Mouse (Mus musculus) cerebellum, adult (tissue): ENCODE data around the gene Mark2.

Experiments
- ATAC-seq: cut with Nextera tagmentation; 2 replicates; pipeline ENCODE4 v1.9.2; 2017; ENCODE audit warnings: mild to moderate bottlenecking, moderate library complexity, mixed read lengths; ENCODE audit not compliant: insufficient number of reproducible peaks, low FRiP score, low TSS enrichment

Mark2 gene

DNA sequence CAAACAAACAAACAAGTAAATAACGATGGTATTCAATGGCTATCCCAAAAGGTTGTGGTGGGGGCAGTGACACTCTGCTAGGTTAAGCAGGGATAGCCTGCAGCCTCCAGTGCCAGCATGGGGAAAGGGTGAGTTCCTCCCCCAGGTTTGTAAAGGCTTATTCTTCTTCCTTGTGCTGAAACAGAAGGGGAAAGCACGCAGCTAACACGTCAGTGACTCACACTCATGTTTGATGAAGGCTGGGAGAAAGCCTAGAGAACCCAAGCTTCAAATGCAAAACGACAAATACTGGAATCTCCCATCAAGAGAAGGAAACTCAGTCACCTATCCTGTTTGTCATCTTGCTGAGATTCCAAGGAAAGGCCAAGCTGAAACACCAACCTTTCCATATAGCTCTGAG is 6.0 kb downstream of the Mark2 start:
- ATAC-seq = no peak

DNA sequence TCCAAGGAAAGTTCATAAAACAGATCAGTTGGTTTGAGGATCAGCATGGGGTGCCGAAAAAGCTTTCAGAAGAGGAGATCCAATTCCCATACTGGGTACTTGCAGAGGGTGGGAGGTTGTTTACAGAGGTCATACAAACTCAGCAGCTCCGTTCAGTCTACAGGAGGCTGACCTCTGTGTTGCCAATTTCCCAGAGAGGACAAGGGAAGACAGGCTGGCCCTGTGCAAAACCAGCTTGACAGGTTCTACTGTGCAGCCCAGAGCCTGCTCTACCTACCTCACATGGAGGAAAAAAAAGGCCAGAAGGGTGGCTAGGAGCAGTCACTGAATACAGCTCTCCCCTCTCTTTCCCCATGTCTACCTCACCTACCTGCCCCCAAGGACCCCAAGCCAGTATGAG is 7.6 kb downstream of the Mark2 start:
- no peak for ATAC-seq

DNA sequence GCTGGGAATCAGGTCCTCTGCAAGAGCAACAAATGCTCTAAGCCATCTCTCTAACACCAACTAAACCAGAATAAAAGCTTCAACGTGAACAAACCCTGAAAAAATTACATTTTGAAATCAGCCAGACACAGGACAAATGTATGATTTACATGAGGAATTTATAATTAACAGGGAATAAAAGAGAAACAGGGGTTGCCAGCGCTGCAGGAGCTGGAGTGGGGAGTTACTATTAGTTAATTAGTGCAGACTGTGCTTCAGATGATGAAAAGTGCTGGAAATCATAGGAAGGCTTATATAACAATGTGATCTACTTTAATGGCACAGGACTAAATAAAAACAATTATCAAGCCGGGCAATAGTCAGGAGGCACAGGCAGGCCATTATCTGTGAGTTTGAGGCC is 20.3 kb downstream of the Mark2 start:
- no peak for ATAC-seq

DNA sequence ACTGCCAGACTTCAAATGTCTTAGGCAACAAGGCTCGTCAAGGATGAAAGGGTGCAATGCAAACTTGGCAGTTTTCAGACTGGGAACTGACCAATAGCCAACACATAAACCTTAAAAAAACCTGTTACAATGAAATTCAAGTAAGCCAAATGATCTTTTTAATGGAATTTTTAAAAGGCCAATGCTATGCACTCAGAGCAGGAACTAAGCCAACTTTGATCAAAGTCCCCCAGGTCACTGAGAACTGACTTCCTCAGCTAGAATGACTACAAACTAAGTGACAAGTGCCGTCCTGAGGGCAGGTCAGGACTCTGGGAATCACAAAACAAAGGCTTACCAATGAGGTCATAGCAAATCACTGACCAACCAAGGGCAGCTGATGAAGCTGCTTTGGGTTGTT is 21.5 kb downstream of the Mark2 start:
- no peak for ATAC-seq

DNA sequence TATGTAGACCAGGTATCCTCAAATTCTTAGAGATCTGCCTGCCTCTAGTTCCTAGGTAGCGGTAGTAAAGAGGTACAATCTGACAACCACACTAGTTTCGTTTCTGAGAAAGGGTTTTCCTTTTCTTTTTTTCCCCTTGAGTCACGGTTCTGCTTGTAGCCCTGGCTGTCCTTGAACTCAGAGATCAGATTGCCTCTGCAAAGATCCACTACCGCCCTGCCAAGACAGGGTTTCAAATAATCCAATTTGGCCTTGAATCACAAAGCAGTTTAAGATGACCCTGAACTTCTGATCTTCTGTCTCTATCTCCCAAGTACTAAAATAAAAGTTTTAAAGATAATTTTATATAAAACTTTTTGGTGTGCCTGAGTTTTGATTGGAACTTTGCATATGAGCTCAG is 23.9 kb downstream of the Mark2 start:
- no peak for ATAC-seq

DNA sequence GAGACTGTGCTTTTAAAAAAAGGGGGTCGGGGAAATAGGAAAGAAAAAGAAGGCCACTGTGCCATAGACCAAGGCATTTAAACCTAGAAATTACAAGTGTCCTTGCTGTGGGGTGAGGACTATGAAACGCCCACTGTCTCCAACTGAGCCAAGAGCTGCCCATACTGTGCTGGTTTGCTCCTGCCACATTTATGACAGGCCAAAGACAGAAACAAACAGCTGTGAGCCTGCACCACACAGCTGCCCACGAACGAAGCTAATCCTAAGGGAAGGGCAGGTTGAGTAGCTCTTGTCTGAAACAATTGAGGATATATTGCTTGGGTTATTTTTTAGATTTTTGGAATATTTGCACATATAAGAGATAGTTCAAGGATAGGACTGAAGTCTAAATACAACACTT is 24.8 kb downstream of the Mark2 start:
- no peak for ATAC-seq

DNA sequence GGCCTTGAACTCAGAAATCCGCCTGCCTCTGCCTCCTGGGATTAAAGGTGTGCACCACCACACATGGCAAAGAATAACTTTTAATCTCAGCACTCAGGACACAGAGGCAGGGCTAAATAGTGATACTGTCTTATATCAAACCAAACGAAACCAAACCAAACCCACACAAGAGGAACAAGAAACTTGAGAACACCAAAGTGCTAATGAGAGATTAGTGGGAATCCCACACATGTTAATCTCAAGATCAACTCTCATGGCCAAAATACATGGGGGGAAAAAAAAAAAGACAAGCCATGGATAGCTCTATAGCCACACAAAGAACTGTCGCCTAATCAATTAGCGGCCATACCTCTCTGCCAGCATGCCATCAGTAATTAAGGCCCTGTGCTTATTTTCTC is 26.1 kb downstream of the Mark2 start:
- no peak for ATAC-seq

DNA sequence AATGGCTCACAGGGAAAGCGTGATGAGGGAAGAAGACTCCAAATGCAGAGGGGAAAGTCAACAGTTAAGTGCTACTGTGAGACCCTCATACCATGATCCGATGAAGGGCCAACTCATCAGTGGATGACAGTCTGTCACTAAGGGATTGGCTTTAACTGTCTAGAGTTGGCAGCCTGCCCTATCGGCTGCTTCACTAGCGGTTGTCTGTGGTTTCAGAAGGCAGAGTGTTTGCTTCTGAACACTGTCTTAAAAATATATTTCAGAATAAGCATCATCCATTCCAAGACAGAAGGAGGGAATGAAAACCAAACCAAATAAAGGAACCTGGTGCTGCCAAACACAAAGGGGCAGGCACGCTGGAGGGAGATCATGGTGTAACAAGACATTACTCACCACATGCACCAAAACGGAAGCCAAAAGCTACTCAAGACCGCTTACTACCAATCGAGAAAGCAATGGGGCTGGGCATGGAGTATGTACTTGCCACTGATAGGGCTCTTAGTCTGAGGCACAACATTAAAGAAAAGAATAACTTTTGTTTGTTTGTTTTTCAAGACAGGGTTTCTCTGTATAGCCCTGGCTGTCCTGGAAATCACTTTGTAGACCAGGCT is 26.6 kb downstream of the Mark2 start:
- no peak for ATAC-seq

DNA sequence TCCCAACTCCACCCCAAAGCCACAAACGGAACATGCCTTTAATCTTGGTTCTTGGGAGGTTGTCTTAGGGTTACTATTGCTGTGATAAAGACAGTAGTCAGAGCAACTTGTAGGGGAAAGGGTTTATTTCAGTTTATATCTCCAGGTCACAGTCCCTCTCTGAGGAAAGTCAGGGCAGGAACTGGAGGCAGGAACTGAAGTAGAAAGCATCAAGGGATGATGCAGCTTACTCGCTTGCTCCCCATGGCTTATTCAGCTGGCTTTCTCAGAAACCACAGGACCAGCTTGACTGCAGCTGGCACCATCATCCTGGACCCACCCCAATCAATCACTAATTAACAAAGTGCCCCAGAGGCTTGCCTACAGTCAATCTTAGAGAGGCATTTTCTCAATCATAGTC is 28.0 kb downstream of the Mark2 start:
- no peak for ATAC-seq

DNA sequence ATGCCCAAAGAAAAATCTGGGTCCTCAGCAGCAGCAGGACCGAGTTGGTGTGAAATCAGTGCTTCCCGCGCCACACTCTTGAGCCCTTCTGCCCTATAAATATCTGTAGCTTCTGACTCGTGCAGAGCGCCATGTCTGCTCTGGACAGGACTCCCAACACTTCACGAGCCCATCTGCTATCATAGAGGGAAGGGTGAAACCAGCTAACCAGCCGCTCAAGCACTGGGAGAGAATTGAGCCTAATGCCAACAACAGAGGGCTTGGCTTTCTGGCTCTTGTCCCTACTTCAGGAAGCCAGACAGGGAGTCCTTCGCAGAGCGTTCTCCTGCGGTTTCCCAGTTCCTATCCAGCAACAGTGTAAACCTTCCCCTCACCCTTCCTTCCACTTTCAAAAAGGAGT is 30.4 kb downstream of the Mark2 start:
- ATAC-seq = peak; percentile 72; the same call in 1 of the 2 replicates

DNA sequence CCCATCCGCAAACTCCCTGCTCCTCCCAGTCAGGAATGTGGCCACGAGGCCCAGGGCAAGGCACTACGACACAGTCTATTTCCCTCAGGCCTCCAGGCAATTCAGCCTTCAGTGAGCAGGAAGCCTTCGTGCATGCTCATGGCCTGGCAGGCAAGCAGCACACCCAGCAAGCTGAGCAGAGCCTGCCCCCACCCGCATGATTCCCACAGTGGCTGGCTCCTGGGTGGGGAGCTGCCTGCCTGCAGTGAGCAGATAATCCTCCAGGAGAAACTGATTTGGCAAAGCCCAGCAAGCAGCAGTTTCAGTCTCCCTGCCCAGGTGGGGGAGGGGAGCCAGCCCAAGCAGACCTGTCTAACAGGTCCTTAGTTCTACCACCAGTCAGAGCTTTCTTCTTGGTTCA is 31.0 kb downstream of the Mark2 start:
- no peak for ATAC-seq

DNA sequence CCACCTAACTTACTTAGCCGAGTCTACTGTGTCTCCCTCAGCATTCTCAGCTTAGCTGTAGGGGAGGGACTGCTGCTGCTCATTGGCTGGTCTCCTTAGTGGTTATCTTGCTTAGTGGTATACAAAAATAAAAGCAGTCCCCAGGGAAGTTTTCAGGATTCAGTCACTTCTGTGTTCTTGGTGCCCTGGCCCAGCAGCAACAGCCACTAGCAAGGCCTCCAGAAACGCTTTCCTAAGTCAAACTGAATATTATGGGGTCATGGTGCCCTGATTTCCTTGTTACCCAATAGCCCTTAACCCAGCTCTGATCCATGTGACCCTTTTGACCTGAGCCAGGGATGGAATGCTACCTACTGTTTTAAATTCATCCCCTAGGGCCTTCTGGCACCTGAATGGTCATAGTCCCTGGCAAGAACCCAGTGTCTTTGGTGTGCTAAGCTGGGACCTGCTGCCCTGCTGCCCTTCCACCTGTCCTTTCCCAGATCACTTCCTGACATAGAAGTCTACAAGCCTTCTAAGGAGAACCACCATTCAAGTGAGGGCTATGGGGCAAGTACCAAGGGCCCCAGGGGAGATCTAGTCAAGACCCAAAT is 31.8 kb downstream of the Mark2 start:
- peak; percentile 28; the same call in 1 of the 2 replicates for ATAC-seq

DNA sequence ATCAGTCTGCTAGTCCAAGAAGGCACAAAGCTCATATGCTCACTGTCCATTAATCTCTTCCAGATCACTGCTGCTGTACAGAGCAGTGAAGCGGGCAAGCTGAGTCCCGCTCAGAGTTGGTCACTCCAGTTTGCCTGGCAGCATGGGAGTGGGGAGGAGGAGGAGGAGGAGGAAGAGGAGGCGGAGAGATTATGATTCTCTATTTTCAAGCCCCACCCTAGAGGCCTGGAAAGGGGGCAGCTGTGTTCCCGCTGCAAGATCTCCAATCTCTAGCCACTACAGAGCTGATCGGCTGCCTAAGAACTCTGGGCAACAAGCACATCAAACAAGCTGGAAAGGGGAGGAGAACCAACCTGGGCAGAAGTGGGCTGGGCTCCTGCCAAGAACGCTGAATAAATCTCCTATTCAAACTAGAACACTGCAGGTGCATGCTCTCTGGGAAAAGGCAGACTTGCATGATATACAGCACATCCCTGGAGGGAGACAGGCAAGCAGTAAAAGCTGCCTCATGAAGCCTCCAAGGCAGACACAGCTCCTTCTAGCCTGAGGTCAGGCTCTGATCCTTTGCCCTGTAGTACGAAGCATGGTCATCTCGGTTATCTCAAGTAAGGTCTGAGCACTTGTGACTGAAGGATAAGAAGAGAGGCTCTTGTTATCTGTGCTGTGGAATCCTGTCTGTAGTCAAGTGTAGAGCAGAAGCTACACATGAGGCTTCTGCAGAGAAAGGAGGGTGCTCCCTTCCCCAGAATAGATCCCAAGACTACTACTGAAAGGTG is 33.5 kb downstream of the Mark2 start:
- ATAC-seq = no peak

DNA sequence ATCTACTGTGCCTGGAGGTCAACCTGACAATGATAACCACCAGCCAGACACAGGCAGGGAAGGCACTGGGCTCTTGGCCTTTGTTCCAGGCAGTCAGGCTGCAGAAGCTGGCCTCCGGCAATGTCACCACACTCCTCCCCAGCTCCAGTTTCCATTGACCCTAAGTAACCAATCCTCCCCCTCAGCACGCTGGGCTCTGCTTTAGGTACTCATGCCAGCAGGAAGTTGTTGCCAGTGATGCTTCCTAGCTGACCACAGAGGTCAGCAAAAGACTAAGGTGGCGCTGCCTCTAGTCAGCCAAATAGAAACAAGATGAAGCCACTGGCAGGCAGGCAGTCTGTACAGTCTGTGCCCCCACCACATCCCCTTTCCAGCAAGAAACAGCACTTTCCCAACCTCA is 34.7 kb downstream of the Mark2 start:
- no peak for ATAC-seq

DNA sequence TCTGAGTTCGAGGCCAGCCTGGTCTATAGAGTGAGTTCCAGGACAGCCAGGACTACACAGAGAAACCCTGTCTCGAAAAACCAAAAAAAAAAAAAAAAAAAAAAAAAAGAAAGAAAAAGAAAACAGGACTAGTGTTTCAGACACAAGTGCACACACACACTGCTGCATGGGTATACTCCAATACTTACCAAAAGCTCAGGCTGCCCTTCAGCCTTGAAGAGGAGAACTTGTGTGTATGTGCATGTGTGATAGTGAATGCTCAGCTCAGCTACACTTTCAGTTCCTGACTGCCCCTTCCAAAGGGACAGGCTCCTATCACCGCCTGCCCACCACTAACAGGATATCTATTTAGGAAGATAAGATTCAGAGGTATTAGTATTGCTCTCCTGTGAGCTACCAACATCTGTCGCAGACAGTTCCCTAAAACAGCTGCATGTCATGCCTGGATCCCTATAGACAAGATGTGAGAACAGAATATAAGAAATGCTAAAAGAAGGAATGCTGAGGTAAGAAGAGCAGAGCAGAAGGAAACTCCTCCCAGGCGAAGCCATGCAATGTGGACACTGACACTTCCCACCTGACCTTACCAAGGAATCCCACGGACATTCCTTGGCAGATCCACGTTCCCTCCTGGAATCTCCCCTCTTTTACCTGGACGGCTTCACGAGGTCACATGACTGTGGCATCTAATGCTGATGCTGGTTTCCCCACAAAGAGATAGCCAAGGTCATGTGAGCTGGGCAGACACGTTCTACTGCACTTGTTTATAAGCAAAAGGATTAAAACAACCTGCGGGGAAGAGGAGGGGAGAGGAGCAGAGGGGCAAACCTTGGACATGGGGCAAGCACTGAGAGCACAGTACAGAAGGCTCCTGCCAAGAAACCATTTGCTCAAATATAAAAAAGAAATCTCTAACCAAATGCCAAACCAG is 36.0 kb downstream of the Mark2 start:
- no peak for ATAC-seq

DNA sequence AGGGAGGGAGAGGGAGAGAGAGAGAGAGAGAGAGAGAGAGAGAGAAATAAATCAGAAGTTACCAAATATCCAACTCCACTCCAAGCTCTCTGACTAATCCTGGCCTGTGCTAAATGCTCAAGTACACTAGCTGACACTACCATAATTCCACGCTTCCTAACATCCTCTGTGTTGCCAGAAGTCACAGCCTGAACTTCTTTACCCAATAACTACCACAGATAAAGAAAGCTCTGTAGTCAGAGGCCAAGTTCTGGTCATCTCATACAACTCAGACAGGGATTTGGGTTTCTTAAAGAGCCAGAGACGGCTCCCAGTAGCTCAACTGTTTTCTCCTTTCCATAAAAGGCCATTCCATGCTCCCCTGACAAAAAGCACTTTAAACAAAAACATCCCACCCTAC is 36.9 kb downstream of the Mark2 start:
- ATAC-seq = no peak

DNA sequence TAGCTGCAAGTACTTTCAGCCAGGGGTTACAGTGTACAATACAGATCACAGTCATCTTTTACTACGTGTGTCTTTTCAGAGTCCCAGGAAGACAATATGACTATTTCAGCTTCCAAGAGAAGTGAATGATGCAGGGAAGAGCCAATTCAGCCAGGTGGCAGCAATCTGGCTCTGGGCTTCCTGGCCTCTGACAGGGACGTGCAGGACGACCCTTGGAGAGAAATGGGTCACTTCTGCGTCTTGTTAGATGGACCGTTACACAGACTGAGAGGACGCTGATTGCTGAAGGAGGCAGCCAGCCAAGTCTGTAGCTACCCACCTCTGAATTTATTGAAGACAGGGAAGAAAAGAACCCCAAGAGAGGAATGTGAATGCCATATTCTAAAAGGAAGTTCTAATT is 37.9 kb downstream of the Mark2 start:
- no peak for ATAC-seq

DNA sequence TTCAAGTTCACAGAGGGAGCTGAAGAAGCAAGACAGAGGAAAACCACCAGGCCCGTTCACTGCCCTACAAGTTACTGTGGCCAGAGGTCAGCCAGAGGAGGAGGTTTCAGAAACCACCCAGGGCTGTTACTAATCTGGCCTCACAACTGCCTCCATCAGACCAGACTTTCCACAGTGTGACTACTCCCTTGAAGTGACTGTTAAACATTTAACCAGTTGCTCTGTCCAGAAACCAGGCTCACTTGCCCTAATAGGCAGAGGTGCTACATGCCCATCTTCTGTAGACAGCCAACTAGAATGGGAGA is 39.2 kb downstream of the Mark2 start:
- ATAC-seq = no peak

DNA sequence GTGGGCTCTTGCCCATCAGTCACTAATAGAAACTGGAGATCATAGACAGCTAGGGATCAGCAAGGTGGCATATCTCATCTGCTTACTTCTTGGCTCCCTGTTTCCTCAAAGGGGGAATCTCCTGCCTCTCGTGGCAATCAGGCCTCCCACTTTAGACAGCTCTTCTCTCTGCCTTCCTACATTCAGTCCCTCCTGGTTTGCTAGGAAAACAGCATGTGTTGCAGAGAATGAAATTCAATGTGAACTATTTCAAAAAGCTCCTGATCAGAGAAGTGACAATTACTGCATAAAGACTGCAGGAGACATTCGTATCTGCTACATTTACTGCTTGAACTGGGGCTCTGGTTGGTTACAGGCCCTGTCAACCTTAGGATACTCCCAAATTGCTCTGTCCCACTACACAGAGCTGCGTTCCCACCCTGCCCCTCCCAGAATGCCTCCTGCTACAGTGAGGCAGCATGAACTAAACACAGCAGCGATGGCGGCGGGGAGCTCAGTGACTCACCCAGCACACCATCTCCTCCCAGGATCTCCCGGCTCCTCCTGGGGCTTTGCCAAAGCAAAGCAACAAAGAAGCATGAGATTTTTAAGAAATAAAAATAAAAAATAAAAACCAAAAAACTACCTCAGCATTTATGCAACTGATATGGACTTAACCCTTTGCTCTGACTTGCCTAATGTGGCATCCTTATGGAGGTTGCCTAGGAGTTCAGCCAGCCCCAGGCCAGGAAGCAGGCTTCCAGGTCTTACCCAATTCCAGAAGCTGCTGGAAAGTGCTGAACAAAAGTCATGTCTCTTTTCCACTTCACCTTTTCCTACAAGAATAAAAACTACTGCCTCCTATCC is 39.8 kb downstream of the Mark2 start:
- ATAC-seq = no peak

DNA sequence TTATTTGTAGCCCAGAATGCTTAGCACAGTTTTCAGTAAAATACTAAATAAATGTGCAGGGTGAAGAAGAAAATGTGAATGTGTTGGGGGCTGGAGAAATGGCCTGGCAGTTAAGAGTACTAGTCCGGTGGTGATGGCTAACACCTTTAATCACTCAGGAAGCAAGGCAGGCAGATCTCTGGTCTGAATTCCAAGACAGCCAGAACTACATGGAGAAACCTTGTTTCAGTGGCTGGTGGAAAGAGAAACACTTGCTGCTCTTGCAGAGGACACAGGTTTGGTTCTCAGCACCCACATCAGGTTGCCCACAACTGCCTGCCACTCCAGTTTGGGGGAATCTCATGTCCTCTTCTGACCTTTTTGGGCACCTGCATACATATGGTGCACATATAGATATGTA is 41.6 kb downstream of the Mark2 start:
- no peak for ATAC-seq
